Mouse (Mus musculus): ENCODE measurements around the gene Foxf1.

GRCm38 (mm10) chr8:121128531-121129264 lies 44.5 kb downstream of the Foxf1 start:
- no peak for TF ChIP-seq MEF2A (IDR thresholded peaks at IDR 0.05; ENCODE audit: borderline replicate concordance, low read depth, low read length)
- no peak for TF ChIP-seq CTCF (conservative IDR thresholded peaks at IDR 0.05 in 1 of 2, IDR thresholded peaks at IDR 0.05 in 1 of 2; ENCODE audit: low read depth in 2 of 2, low read length in 2 of 2)
- TF ChIP-seq UBTF (IDR thresholded peaks at IDR 0.05; ENCODE audit: low read depth, low read length) = no peak
- no peak for TF ChIP-seq POLR2A (IDR thresholded peaks at IDR 0.05; ENCODE audit: low read depth, low read length)
- no peak for TF ChIP-seq SIN3A (IDR thresholded peaks at IDR 0.05; ENCODE audit: low read length)
- TF ChIP-seq ZC3H11A (IDR thresholded peaks at IDR 0.05; ENCODE audit: low read depth, low read length) = no peak
- TF ChIP-seq USF1 (IDR thresholded peaks at IDR 0.05; ENCODE audit: low read depth, low read length) = no peak

Measured in CH12.LX (cell line).